Comparison of ENCODE assay signal across 15 mouse cellular contexts in genomic region chr12:3518665-3519297, GRCm38 (mm10). TPM values are rescaled to one million over a fixed set of nuclear protein-coding genes. Genes with fewer than 3 reads are reported as not detected.
DNase-seq lines count a peak whose midpoint lies in the region; ATAC-seq lines count a peak whose summit lies in the region.
"Had no signal": no experiment of that assay in that cellular context is flagged by ENCODE, and none has a peak within 500 bp of the region (broad histone marks: within the 10 kb centered on the region; RNA-seq: fewer than 3 reads in every experiment).

No protein-coding gene starts in this region.

- DNase-seq in embryonic facial prominence, embryonic 10.5 days (ENCODE audit: low spot score) = no peak
- peak; percentile 18 for DNase-seq in layer of hippocampus, adult 9-11 months
- no peak for DNase-seq in layer of hippocampus, adult 9-10 months (ENCODE audit: low spot score)
- peak; percentile 24 for DNase-seq in right cerebral cortex, adult 18-20 months
- no peak for DNase-seq in right cerebral cortex, postnatal 36 days (ENCODE audit: low spot score in 2 of 2)
- no peak for DNase-seq in thymus, postnatal 14 days
- no peak for DNase-seq in spleen, adult 18-20 months
- DNase-seq: adrenal gland, postnatal 14 days; cerebellum, postnatal 14 days; gastrocnemius, postnatal 14 days; heart, postnatal 14 days had no signal

- peaks cover 3% of the 10 kb centered on the region; the same call in 1 of the 2 replicates for H3K4me1 ChIP-seq in embryonic facial prominence, embryonic 13.5 days
- H3K4me1 ChIP-seq in embryonic facial prominence, embryonic 10.5 days = peaks cover 4% of the 10 kb centered on the region; the same call in 1 of the 2 replicates
- H3K4me1 ChIP-seq: embryonic facial prominence, embryonic 12.5 days; stomach, embryonic 15.5 days had no signal

- H3K27me3 ChIP-seq in embryonic facial prominence, embryonic 13.5 days = no peaks in the 10 kb centered on the region
- no peaks in the 10 kb centered on the region for H3K27me3 ChIP-seq in embryonic facial prominence, embryonic 10.5 days (replicated peaks; ENCODE audit: low read depth, poor library complexity, severe bottlenecking)
- H3K27me3 ChIP-seq: embryonic facial prominence, embryonic 12.5 days; stomach, embryonic 15.5 days had no signal

- H3K4me3 ChIP-seq in embryonic facial prominence, embryonic 13.5 days = no peak overlapping the region
- no peak overlapping the region for H3K4me3 ChIP-seq in embryonic facial prominence, embryonic 10.5 days
- H3K4me3 ChIP-seq: embryonic facial prominence, embryonic 12.5 days; stomach, embryonic 15.5 days had no signal

- no peaks in the 10 kb centered on the region for H3K9me3 ChIP-seq in embryonic facial prominence, embryonic 13.5 days
- H3K9me3 ChIP-seq in embryonic facial prominence, embryonic 10.5 days = no peaks in the 10 kb centered on the region
- H3K9me3 ChIP-seq: embryonic facial prominence, embryonic 12.5 days; stomach, embryonic 15.5 days had no signal

- H3K27ac ChIP-seq in embryonic facial prominence, embryonic 13.5 days = 0 out of 2 replicates have a peak overlapping the region, but pooled peaks have one; percentile 7
- H3K27ac ChIP-seq in embryonic facial prominence, embryonic 10.5 days (replicated peaks) = no peak overlapping the region
- H3K27ac ChIP-seq: embryonic facial prominence, embryonic 12.5 days; stomach, embryonic 15.5 days had no signal

- no peaks in the 10 kb centered on the region for H3K36me3 ChIP-seq in embryonic facial prominence, embryonic 13.5 days
- no peaks in the 10 kb centered on the region for H3K36me3 ChIP-seq in embryonic facial prominence, embryonic 10.5 days (replicated peaks)
- H3K36me3 ChIP-seq: embryonic facial prominence, embryonic 12.5 days; stomach, embryonic 15.5 days had no signal

- no peak for ATAC-seq in embryonic facial prominence, embryonic 13.5 days (ENCODE audit: insufficient number of reproducible peaks, insufficient read depth, low FRiP score, low TSS enrichment, low read depth)
- ATAC-seq: inflammation-experienced regulatory T-cells, adult 6 months had no signal

- no peak overlapping the region for H3K9ac ChIP-seq in embryonic facial prominence, embryonic 13.5 days
- H3K9ac ChIP-seq: embryonic facial prominence, embryonic 12.5 days; stomach, embryonic 15.5 days had no signal

- H3K4me2 ChIP-seq in embryonic facial prominence, embryonic 13.5 days = no peak overlapping the region
- H3K4me2 ChIP-seq: embryonic facial prominence, embryonic 12.5 days; stomach, embryonic 15.5 days had no signal

- WGBS in embryonic facial prominence, embryonic 13.5 days = 59% methylated on average over 4 of the region's 4 CpGs
- 61% methylated on average over 4 of the region's 4 CpGs for WGBS in embryonic facial prominence, embryonic 10.5 days

RNA-seq across cellular contexts. Expression of gene Dtnb, which starts 53.4 kb away (rescaled TPM):
- 45.3 and 49.6 TPM in 2 replicates for polyA plus RNA-seq in embryonic facial prominence, embryonic 13.5 days (2015; fragmentation: Nextera tagmentation; extraction: Ambion mirVana)
- 37.8 and 43.2 TPM in 2 replicates for polyA plus RNA-seq in embryonic facial prominence, embryonic 10.5 days (2016; fragmentation: Nextera tagmentation; extraction: Ambion mirVana)

Comparison
In these comparisons a context has a peak if more than half of its experiments do, and no peak if none do; other contexts are left out.
1. DNase-seq: peak in layer of hippocampus, adult 9-11 months (single experiment) and right cerebral cortex, adult 18-20 months (single experiment); none in embryonic facial prominence, embryonic 10.5 days (single experiment), layer of hippocampus, adult 9-10 months (single experiment), right cerebral cortex, postnatal 36 days (0 of 2), thymus, postnatal 14 days (single experiment) and spleen, adult 18-20 months (0 of 2).